Mouse (Mus musculus) Patski (cell line): ENCODE measurements around the gene Saa1. TPM values are rescaled to one million over a fixed set of nuclear protein-coding genes. Genes with fewer than 3 reads are reported as not detected.
"Not testable (repeated sequence)": the region's sequence is repeated elsewhere in the genome, so short reads cannot be mapped to it uniquely, and the experiment has no call there.

ENCODE experiments used
- ATAC-seq: fragments of 100-300 bp; one replicate; pipeline ENCODE4 v1.8.0; 2021
- CTCF ChIA-PET: fragments of 350-600 bp; sonication (Branson Sonifier 250); formaldehyde crosslinking; loops from one replicate; lab custom pipeline; 2022; ENCODE audit warnings: inconsistent platforms; lab: Charles Lee
- POLR2A ChIA-PET: fragments of 350-600 bp; sonication (Branson Sonifier 250); formaldehyde crosslinking; loops from one replicate; lab custom pipeline; 2022; ENCODE audit warnings: antibody characterized with exemption, inconsistent platforms; lab: Charles Lee
- DNase-seq: peaks from one replicate; pipeline ENCODE4 v3.0.0-alpha.2; 2011; ENCODE audit warnings: low read depth, low spot score
- H3K27me3 ChIP-seq: fragments of 371-371 bp; one replicate; pipeline ENCODE4 v1.5.1; 2021
- CTCF ChIP-seq: fragments of 100-300 bp; IDR thresholded peaks from one replicate; pipeline ENCODE4 v1.5.1; 2021
- in situ Hi-C: fragments of 300-500 bp; cut with MboI; formaldehyde crosslinking; loops from 3 replicates; pipeline ENCODE4 v1.11.1; 2018; ENCODE audit warnings: low pct_unique_long_range_greater_than_20kb, mixed read lengths
- polyA plus RNA-seq: library from polyadenylated mRNA; unstranded; gene quantifications from one replicate; pipeline ENCODE4 v1.2.3, GENCODE M21; 2021

The Saa1 gene
- polyA plus RNA-seq, 1 experiment from 2014 or later, result not detected

DNA sequence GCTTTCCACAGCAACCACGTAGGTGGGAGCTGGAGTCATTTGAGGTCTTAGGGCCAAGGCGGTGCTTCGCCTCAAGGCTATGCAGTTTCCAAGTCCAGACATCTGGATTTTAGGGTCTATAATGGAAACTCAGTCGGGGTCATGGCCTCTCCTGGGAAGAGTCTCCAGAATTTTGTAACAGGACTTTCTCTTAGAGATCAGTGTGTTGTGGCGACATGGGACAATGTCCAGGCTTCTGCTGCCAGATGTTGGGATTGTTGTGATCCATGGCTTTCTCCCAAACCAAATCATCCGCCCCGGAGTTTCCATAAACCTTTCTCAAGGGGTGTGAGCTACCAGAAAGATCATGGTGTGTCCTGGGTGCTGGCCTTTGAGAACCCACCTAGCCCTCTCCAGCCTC is 3.6 kb upstream of the Saa1 start:
- ATAC-seq, result no peak
- TF ChIP-seq CTCF, result no peak
- in situ Hi-C loops, result no loop called here
- CTCF ChIA-PET, result interaction anchor here (1.2 to 1.4 kb wide), 2 partner anchors 11 to 35 kb away, joined by 3 to 6 read pairs; no protein-coding TSS in a partner anchor
- POLR2A ChIA-PET, result no interaction called here
- DNase-seq, result no peak
- H3K27me3 ChIP-seq, result no peaks in the 10 kb centered on the region

GRCm38 (mm10) chr7:46745816-46746215 is 3.0 kb upstream of the Saa1 start:
- in situ Hi-C loops, result no loop called here
- CTCF ChIA-PET, result interaction anchor here (0.6 to 1.4 kb wide), 3 partner anchors 10 to 35 kb away, joined by 3 to 6 read pairs (median 3); no protein-coding TSS in a partner anchor
- no peaks in the 10 kb centered on the region for H3K27me3 ChIP-seq
- DNase-seq (no peak), ATAC-seq (no peak)
- POLR2A ChIA-PET, result interaction anchor here (1.1 kb wide), 1 partner anchor 28 kb away, joined by 3 read pairs; no protein-coding TSS in a partner anchor
- no peak for TF ChIP-seq CTCF

DNA sequence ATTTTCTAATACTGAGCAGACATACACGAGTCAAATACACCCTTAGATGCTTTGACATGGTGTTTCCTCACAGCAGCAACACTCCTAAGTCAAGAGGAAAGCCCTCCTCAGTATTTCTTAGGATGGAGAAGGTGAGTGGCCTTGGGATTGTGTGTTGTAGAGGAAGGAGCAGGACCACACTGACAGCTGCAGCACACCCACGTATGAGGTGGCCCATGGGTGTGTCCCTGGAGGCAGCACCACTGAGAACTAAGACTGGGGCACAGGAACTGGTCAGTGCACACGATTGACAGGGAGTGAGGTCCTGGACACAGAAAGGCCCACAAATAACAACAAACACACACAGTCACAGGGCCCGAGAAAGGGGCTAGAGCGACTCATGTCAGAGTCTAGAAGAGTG is 2.7 kb downstream of the Saa1 start:
- DNase-seq, ATAC-seq, CTCF ChIA-PET, POLR2A ChIA-PET, in situ Hi-C loops, H3K27me3 ChIP-seq: not testable (repeated sequence)

- ChIA-PET POLR2A (no interaction called here), CTCF (interaction anchor here (1.1 kb wide), 1 partner anchor 25 kb away, joined by 3 read pairs; no protein-coding TSS in a partner anchor)
- in situ Hi-C loops, result no loop called here
- TF ChIP-seq CTCF, result no peak
- DNase-seq (no peak), ATAC-seq (no peak)
- H3K27me3 ChIP-seq, result no peaks in the 10 kb centered on the region
Measured at GRCm38 (mm10) chr7:46738561-46739460, 4.0 kb downstream of the Saa1 start.

DNA sequence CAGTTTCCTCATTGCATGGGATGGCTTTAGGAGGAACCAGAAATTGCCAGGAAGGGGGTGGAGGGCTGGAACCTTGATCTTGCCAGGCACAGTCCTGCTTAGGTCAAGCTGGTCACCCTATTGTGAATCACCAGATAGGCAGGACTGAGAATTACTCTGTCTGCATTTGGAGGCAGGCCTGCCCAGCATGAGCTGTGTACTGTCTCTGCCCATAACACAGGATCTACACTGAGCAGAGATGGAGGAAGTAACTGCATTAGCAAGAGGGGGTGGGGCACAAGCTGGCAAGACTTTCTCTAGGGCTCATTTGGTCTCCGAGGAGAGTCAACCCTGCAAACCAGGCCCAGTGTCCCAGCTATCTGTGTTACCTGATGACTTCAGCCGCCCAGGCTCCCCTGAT is 7.8 kb downstream of the Saa1 start:
- ATAC-seq (no peak), DNase-seq (no peak)
- in situ Hi-C loops, result no loop called here
- TF ChIP-seq CTCF, result no peak
- H3K27me3 ChIP-seq, result no peaks in the 10 kb centered on the region
- ChIA-PET CTCF (interaction anchor here (1.1 to 1.5 kb wide), 3 partner anchors 10 to 20 kb away, joined by 3 to 6 read pairs (median 4); no protein-coding TSS in a partner anchor), POLR2A (interaction anchor here (0.6 kb wide), 1 partner anchor 1122 kb away, joined by 3 read pairs; no protein-coding TSS in a partner anchor)

GRCm38 (mm10) chr7:46732458-46732857 is 10.3 kb downstream of the Saa1 start, which contains the start of gene Saa4:
Saa4 (minus strand) TSS chr7:46732603.
- ChIA-PET CTCF (interaction anchor here (0.8 kb wide), 1 partner anchor 13 kb away, joined by 3 read pairs; no protein-coding TSS in a partner anchor), POLR2A (no interaction called here)
- in situ Hi-C loops, result no loop called here
- DNase-seq (no peak), ATAC-seq (no peak)
- H3K27me3 ChIP-seq, result no peaks in the 10 kb centered on the region
- no peak for TF ChIP-seq CTCF

- in situ Hi-C loops, result no loop called here
Measured at GRCm38 (mm10) chr7:46727584-46727983, 15.2 kb downstream of the Saa1 start.

GRCm38 (mm10) chr7:46724396-46724795 is 18.4 kb downstream of the Saa1 start:
- DNase-seq (no peak), ATAC-seq (no peak)
- POLR2A ChIA-PET, result interaction anchor here (1.2 kb wide), 1 partner anchor 32 kb away, joined by 6 read pairs; no protein-coding TSS in a partner anchor
- TF ChIP-seq CTCF, result no peak
- CTCF ChIA-PET, result interaction anchor here (1.4 to 1.6 kb wide), 2 partner anchors 9 to 10 kb away, joined by 4 read pairs; partner anchors contain the start of gene Saa3
- in situ Hi-C loops, result no loop called here
- H3K27me3 ChIP-seq, result no peaks in the 10 kb centered on the region

More at GRCm38 (mm10) chr7:46727584-46727983, 15.2 kb downstream of the Saa1 start:
- POLR2A ChIA-PET, result no interaction called here
- TF ChIP-seq CTCF, result no peak
- DNase-seq (no peak), ATAC-seq (peak; percentile 72)
- H3K27me3 ChIP-seq, result no peaks in the 10 kb centered on the region
- CTCF ChIA-PET, result no interaction called here

- in situ Hi-C loops, result no loop called here
- DNase-seq (no peak), ATAC-seq (no peak)
- ChIA-PET CTCF (interaction anchor here (1.4 to 1.6 kb wide), 2 partner anchors 9 to 10 kb away, joined by 4 read pairs; partner anchors contain the start of gene Saa3), POLR2A (interaction anchor here (1.2 kb wide), 1 partner anchor 32 kb away, joined by 6 read pairs; no protein-coding TSS in a partner anchor)
- TF ChIP-seq CTCF, result no peak
- H3K27me3 ChIP-seq, result no peaks in the 10 kb centered on the region
Measured at GRCm38 (mm10) chr7:46723849-46724248, 18.9 kb downstream of the Saa1 start.

DNA sequence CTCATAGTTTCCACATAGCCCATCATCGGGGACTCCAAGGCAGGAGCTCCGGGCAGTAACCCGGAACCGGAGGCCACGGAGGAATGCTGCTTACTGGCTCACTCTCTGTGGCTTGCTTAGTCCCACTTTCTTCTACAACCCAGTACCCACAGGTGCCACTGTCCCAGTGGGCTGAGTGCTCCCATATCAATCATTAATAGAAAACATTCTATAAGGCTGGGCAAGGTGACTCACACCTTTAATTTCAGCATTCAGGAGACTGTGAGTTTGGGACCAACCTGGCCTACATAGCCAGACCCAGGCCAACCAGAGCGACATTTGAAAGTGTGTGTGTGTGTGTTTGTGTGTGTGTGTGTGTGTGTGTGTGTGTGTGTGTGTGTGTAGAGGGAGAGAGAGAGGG is 19.4 kb downstream of the Saa1 start:
- DNase-seq (no peak), ATAC-seq (no peak)
- no peak for TF ChIP-seq CTCF
- ChIA-PET POLR2A (no interaction called here), CTCF (interaction anchor here (1.6 kb wide), 1 partner anchor 8 kb away, joined by 4 read pairs; the partner anchor contains the start of gene Saa3)
- no peaks in the 10 kb centered on the region for H3K27me3 ChIP-seq
- in situ Hi-C loops, result no loop called here
